Mouse (Mus musculus): Measurements from ENCODE around the gene Plpp7.

DNA sequence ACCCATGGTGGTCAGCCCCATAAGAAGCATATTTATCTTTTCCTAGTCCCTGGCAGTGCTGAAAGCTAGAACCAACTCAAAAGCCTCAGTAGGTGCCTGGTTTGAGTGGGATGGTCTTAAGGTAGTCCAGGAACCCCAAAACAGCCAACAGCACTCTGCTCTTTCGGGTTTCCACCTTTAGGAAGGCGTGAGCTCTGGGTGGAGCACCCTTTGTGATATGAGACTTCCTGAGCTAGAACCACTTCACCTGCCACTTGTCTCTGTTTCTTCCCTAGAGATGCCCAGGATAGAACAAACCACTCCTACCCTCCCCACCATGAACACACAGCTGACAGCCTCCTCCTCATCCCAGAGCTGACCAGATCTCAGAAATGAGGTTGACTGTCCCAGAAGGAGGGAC, 38.0 kb upstream of the Plpp7 start:
- TF ChIP-seq CTCF (IDR thresholded peaks at IDR 0.05; ENCODE audit: insufficient read depth, low read depth, low read length) (no peak), POLR2A (IDR thresholded peaks at IDR 0.05; ENCODE audit: insufficient read depth, low read depth, low read length) (no peak)
